Mouse (Mus musculus): ENCODE measurements at regions not wholly inside any gene's neighbourhood (a gene's known extent, or its start where the extent isn't known, plus 50 kb on each side); places are given as distances from the start of the nearest gene placed in this dataset.

DNA sequence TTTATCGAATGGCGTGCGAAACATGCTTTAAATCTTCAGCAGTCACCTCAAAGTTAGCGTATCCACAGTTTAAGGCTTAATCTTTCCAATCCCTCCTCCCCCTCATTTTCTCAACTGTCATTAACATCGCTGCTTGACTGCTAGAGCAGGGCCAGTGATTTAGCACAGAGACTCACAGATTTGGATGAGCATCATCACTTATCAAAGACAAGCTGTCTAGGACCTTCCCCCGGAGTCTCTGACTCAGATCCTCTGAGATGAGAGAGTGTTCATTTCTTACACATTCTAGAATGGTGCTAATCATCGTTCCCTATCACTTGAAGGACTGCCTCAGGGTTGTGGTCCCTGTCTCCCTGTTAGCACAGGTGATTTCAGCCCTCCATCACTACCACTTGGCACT, 112.1 kb upstream of the Tmem132c start:
- DNase-seq (ENCODE audit: low read depth) = no peak

DNA sequence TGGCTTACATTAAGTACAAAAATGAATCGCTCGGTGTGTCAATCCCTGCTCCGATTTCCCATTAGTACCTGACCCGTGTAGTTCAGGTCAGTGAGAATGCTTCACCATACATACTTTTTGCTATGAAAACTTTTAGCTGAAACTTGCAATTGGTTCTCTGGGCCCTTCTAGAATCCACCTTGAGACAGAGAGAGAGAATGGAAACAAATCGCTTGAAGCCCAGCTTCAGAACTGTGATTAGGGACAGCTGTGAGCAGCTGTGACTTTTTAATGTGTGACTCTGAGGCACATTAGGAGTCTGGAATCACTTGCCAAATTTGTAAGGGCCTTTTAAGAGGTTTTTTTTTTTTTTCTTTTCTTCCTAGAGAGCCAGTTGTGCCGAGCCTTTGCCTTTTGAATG, 107.2 kb upstream of the Tmem132c start:
- no peak for TF ChIP-seq CTCF (IDR thresholded peaks at IDR 0.05; ENCODE audit: borderline replicate concordance, extremely low read depth, insufficient read depth, insufficient read length)
- no peak for DNase-seq (ENCODE audit: low read depth)

More for the DNA sequence above, 112.1 kb upstream of the Tmem132c start:
- no peak for TF ChIP-seq CTCF (IDR thresholded peaks at IDR 0.05; ENCODE audit: borderline replicate concordance, extremely low read depth, insufficient read depth, insufficient read length)
- TF ChIP-seq POLR2A (IDR thresholded peaks at IDR 0.05; ENCODE audit: borderline replicate concordance, extremely low read depth, insufficient read depth, insufficient read length, poor library complexity, severe bottlenecking) = no peak

DNA sequence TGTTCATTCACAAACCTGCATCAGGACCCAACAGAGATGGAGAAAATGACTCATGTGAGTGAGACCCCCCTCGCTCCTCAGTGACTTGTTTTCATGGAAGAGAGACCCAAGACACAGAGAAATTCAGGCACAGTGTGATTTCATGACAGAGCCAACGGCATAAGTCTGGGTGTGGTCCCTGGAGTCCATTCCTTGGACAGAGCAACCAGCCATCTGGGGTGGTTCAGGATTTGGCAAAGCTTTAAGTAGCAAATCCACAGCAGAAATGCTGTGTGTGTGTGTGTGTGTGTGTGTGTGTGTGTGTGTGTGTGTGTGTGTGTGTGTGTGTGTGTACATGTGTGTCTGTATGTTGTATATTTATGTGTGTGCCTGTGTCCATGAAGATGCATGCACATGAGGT, 101.0 kb upstream of the Tmem132c start:
- no peak for DNase-seq (ENCODE audit: low read depth)
- no peak for TF ChIP-seq POLR2A (IDR thresholded peaks at IDR 0.05; ENCODE audit: borderline replicate concordance, extremely low read depth, insufficient read depth, insufficient read length, poor library complexity, severe bottlenecking)
- no peak for TF ChIP-seq CTCF (IDR thresholded peaks at IDR 0.05; ENCODE audit: borderline replicate concordance, extremely low read depth, insufficient read depth, insufficient read length)

DNA sequence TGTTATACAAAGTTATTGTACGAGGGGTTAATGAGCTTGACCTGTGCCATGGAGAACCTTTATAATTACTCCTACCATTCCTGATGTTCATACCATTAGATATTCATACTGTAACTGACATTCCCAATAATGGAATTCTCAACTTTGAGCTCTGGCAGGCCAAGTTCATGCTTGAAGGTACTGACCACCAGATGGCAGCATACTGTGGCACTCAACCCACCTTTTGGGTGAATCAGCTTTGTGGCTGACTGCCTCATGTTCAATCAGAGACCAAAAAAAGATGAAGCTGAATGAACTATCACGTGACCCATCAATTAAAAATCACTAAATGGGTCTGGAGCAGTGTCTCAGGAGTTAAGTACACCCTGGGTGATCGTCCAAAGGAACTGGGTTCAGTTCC, 81.3 kb upstream of the Tmem132c start:
- TF ChIP-seq CTCF (IDR thresholded peaks at IDR 0.05; ENCODE audit: borderline replicate concordance, extremely low read depth, insufficient read depth, insufficient read length) = peak; percentile 75; the same call in 1 of the 2 replicates
- TF ChIP-seq POLR2A (IDR thresholded peaks at IDR 0.05; ENCODE audit: borderline replicate concordance, extremely low read depth, insufficient read depth, insufficient read length, poor library complexity, severe bottlenecking) = no peak
- DNase-seq (ENCODE audit: low read depth) = peak; percentile 69

DNA sequence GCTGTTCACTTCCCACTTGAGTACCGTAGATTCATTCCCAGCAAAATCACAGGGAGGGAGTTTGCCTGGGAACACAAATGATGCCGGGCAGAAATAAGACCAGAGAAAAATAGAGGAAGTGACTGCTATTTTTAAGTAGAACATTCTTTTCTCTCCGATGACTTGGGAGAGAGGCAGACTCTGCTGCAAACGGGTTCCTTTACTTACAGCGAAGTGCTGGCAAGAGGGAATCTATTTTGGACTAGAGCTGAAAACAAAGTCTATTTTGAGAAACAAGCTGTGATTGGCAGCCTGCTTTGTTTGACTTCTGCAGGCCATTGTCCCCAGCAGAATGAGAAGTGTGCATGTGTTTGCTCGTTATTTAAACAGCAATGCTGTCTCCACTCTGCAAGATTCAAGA, 78.2 kb upstream of the Tmem132c start:
- TF ChIP-seq POLR2A (IDR thresholded peaks at IDR 0.05; ENCODE audit: borderline replicate concordance, extremely low read depth, insufficient read depth, insufficient read length, poor library complexity, severe bottlenecking) (no peak), CTCF (IDR thresholded peaks at IDR 0.05; ENCODE audit: borderline replicate concordance, extremely low read depth, insufficient read depth, insufficient read length) (no peak)
- peak; percentile 54 for DNase-seq (ENCODE audit: low read depth)

DNA sequence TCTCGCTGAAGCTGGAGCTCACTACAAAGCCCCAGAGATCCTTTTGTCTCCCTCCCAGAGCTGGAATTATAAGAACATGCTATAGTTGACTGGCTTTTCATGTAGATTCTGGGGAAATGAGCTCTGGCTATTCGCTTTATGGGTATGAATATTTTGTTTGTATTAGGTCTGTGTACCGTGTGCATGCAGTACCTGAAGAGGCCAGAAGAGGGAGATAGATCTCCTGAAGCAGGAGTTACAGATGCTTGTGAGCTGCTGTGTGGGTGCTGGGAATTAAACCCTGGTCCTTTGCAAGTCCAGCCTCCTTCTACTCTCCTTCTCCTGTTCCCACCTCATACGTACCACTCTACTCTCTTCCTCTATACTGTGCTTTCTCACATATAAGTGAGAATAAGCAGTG, 52.6 kb upstream of the Tmem132c start:
- peak; percentile 19; the same call in 1 of the 2 replicates for TF ChIP-seq CTCF (IDR thresholded peaks at IDR 0.05; ENCODE audit: borderline replicate concordance, extremely low read depth, insufficient read depth, insufficient read length)
- no peak for TF ChIP-seq POLR2A (IDR thresholded peaks at IDR 0.05; ENCODE audit: borderline replicate concordance, extremely low read depth, insufficient read depth, insufficient read length, poor library complexity, severe bottlenecking)
- no peak for DNase-seq (ENCODE audit: low read depth)

Measured in brain, embryonic 14.5 days (tissue).